Mouse (Mus musculus) left cerebral cortex, adult 8-10 months (tissue): ENCODE data around the gene Il1r1. TPM values are rescaled to one million over a fixed set of nuclear protein-coding genes. Genes with fewer than 3 reads are reported as not detected.
A peak's percentile ranks its signal among the peaks of the same experiment; 100 is the strongest.

Experiments used
- DNase-seq, 2 experiments: peaks; one replicate each; pipeline ENCODE4 v3.0.0; 2022; ENCODE audit warnings: low spot score in 2 of 2
- total RNA-seq, 4 experiments: library from RNA; stranded (reverse); gene quantifications; 2 replicates each; pipeline ENCODE4 v1.2.4; 2022

Il1r1 gene
- total RNA-seq, 4 experiments from 2014 or later = 1.9 to 3.6 (median 2.6) TPM

DNA sequence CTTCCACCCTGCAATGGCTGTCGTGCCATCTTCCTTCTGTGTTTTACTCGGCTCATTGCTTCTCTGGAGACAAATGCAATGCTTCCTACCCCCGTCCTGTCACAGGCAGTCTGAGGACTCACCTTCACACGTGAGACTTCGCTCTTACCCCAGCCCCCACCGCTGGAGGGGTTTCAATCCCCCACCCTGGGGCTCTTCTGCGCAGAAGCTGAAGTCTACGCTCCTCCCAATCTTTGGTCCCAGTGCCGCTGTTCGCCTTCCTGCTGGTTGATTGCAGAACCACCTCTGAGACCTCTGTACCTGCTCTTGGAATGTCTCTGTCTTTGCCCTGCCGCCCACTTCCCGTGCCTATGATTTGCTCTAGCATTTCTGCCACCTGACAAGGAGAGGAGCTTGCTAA is 89.1 kb downstream of the Il1r1 start:
- no peak for DNase-seq

DNA sequence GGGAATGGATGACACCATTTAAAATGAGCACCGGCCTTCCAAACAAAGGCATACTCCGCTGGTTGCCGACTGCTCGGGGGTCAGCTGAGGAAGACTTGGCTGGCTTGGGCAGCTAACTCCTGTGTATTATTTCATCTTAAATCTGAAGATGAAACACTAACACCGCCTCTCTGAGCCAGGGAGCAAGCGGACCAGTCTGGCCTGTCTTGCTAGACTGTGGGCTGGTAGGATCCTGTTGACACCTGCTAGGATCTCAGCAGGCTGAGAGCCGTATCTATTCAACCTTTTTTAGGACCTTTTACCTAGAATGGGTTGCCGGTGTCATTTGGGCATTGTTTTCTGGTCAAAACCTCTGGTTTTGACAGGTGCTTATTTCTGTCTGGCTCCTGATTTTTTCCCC is 92.8 kb downstream of the Il1r1 start:
- DNase-seq = no peak

DNA sequence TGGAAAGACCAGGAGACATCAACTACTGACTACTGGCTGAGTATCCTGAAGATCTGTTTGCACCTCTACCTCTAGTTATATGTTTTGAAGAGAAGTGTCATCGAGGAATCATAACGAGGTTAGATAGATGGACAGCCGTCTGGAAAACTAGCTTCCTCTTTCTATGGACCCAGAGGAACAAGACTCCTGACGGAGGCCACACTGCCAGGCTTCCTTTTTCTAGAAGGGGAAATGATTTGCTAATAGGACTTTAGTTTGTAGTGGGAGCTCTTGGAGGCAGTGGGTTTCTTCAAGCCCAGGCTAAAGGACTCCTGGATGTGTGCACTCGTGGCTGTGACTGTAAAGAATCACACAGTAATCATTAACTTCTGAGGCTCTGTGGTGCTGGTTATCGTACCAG is 96.9 kb downstream of the Il1r1 start:
- DNase-seq = no peak

DNA sequence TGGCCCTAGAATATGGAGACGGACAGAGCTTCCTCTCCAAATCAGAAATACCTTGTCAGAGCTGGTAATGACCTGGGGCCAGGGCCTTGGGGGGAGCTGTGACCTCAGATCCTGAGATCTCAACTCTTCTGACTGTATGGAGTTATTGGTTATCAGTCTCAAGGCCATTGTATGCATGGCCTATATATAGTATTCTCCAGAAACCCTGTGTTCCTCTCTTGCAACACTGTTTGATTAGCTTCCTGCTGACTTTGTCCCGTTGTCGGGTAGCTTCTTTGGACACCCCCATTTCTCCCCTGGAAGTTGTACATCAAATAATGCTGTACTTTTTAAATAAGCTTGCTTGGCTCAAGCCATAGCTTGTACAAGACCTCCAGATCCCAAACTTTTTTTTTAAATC is 97.7 kb downstream of the Il1r1 start:
- DNase-seq = no peak

DNA sequence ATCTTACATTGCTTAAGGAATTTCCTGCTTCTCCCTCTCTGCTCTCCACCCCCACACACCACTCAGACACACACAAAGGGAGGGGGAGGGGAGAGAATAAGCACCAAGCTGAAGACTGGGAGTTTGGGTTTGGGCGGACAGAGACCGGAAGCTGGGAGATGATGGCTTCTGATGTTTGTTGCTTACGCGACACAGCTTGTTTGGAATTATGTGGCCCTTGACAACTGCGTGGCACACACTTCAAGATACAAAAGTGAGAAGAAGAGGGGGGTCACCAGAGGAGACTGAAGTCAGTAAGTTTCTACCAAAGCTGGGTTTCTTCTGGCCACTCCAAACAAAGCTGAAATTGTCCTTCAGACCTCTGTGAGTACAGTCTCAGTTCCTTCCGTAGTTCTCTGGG is 99.6 kb downstream of the Il1r1 start, which contains the start of gene Il1rl2:
TSS of gene Il1rl2 (plus strand) at position 154 of the 400 bp plus-strand sequence.
- peak in 1 of 2 experiments; percentile 13 for DNase-seq

DNA sequence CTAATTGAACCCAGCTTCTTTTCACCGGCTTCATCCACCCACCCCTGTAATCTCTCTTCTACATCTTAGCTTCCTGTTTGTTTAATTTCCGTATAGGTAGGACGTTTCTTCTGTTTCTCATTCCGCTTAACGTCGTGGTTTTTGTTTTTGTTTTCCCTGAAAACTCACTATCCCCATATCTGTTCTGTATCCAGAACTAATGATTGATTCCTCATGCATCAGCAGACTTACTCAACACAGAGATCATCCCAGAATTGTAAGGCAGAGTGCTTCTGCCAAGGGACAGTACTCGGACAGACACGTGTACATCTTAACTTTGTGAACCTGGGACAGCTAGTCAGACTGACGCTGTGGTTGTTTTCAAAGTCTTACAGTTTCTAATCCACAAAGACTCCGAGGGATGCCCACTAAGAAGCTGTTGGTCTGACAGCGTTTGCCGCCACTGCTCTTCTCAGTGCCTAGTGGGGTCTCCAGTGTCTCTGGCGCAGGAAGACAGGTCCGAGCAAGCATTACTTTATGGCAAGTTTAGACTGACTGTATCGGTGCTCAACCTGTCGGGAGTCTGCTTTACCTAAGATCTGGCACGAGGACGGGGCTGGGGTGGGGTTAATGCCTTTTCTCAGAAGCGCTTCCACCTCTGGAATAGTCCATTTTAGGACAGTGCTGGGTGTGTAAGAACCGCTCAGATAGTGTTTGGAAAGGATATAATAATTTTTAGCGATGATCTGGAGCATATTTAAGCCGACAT is 100.2 kb downstream of the Il1r1 start:
- no peak for DNase-seq

DNA sequence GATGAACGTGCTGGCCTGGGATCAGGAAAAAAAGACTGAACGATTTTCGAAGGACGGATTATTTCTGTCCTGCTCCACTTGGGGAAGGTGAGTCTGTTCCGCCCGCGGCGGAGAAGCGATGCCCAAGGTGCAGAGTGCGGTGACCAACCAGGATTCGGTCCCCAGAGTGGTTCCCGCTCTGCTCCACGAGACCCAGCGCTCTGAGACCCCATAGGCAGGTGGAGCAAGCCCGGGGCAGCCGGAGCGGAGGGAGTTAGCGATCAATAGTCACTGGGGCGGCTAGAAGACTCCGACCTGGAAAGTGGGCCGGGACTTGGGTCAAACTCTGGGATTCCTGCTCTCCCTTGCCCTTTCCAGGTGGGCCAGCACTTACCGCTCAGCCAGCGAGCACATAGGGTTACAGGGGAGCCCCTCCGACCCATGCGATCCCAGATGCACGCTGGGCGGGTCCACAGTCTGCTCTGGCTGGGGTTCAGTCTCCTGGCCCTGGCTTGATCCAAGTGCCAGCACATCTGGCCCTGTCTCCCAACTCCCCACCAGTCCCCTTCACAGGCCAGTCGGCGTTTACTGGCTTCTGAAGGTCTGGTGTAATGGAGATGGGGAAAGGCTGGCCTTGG is 100.9 kb downstream of the Il1r1 start:
- DNase-seq = no peak

DNA sequence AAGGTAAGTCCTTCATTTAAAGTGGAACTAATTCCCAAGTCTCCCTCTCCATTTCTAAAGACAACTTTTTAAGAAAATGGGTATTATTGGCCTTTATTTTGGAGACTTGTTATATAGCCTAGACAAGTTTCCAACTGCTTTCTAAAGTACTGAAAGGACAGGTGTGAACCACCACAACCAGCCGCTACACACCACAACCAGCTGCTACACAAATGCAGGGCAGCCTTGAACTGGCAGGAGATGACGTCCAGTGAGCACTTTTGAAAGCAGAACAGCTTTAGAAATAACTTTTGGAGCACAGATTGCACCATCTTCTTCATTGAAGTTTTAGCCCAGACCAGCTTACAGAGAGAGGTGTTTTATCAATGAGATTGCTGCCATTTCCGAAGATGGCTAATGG is 102.7 kb downstream of the Il1r1 start:
- no peak for DNase-seq

DNA sequence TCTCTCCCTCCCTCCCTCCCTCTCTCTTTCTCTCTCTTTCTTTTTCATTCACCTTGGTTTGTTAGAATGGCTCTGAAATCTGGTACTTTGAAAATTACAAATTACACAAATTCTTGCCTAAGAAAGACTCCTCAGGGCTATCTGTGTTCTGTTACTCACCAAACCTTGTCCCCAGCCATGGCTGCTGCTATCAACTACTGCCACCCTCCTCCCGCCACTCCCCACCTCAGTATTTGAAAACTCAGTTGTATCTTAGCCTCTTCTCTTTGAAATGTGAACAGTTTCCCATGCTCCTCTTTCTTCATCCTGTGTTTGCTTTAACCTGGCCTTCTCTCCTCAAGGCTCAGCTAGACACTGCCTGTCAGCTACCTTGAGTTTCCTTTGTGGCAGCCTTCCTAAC is 104.6 kb downstream of the Il1r1 start:
- no peak for DNase-seq

DNA sequence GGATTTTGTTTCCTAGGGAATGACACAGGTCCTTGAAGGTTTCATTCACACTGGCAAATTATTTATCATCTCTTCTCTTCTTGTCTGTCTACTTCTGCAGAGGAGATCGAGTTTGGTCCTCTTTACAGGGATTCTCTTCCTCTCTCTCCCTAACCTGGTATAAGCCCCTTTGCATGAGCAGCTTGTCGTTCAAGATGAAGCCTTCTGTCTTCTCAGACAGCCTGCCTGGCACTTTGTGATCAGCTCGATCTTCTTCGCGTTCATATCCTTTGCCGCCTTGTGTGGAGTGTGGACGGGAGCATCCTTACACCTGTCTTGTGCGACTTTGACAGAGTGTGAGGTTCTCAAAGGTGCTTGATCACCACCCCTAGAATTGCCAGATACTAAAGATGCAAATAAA is 105.3 kb downstream of the Il1r1 start:
- DNase-seq = no peak

DNA sequence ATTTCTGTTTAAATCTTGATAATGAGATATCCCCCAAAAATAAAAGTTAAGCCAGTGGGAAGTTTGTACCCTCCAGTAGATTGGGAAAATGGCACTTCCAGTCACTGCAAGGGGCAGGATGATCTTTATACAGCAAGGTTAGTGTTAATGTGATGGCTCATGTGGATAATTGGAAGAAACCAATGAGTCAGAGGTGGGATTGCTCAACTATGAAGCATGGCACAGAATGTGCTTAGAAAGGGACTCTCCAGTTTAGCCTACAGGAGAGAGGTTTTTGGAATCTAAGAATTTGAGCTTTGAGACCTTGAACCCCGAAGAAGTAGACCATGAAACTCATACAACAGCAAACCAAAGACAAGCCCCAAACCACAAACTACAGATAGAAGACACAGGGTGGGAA is 114.5 kb downstream of the Il1r1 start:
- no peak for DNase-seq

DNA sequence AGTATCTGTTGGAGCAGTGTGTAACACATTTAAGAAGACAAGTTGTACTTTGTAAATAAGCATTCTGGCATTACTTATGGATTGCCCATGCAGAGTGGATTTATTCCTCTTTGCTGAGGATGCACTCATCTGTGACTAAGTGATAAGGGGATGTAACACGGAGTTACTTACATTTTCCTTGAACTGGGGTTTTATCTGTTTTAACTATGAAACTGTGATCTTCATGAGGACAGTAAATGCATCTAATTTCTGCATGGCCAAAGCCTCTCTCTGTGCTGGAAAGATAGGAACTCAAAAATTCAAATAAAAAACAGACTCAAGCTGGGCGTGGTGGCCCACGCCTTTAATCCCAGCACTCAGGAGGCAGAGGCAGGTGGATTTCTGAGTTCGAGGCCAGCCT is 115.2 kb downstream of the Il1r1 start:
- DNase-seq = no peak

DNA sequence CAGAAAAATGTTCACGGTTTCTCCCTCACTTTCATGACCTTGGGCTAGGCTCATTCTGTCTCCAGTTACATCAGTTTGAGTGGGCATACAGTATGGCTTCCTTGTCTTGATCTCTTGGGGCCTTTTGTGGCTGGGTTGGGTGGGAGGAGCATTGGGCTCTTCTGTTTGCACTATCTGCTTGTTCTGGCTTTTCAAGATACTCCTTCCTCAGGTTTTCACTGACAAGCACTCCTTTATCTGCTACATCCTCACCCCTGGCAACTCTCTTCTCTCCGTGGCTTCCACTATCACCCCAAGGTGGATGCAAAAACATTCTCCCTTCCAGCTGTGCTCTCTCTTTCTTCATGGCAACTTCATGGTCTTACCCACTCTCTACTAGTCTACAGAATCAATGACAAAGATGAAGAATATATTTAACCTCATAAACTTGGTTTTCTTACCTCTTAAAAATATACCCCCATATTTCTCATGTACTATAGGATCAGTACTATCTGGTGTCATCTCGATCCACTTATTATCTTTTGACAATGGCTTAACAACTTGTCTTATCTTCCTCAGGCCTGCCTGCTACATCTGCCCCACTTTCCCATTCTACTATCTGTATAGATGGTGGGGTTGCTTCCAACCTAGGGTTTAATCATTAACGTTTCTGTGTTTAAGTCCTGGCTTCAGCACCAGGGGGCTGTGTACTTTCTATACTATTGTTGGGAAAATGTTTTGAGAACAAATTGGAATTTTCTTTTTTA is 127.5 kb downstream of the Il1r1 start:
- DNase-seq = no peak

DNA sequence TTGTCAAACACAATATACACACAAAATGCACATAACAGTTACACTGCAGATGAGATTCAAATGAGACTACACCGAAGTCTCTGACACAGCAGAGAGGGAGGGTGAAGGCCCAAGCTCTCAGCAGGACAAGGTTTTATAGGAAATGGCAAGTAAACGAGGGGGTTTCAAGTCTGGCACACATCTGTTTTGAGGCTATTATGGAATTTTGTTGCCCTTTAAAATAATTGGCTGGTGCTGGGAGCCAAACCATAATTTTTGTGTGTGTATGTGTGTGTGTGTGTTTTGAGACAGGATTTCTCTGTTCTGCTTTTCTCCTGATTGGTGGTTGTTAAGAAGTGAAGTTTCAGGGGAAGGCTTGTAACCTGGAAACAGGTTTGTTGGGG is 128.0 kb downstream of the Il1r1 start:
- DNase-seq = no peak

DNA sequence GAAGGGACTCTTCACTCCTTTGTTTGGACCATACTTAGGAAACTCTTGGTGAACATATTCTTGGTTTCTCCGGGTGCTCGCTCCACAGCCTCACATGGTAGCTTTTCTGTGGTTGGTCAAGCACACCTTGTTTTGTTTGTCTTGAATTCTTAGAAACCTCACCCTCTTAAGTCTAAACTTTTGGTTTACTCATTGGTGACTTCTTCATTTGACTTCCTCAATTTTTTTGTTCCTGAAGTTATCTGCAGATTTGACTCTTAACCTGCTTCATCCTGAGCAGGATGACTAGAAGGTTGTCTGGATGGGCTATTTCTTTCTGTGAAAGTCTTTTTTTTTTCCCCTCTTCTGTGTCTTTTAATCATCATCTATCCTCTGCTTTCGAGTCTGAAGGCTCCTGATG is 129.8 kb downstream of the Il1r1 start:
- DNase-seq = no peak

DNA sequence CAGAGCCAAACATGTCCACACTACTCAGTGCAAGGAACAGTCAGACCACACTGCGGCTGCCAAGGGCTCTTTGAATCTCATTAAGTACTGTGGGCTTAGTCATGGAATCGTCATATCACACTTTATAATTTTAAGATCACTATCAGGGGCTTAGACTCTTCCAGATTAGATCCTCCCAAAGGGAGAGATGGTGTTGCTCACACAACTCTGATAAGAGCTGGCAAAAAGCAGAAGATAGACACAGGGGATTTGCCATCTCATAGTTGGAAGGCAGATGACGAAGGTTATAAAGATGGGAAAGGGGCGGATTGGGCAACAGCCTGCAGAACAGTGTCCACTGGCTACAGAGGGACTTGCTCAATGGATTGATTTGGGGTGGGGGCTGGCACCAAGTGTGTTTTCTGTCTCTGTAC is 130.6 kb downstream of the Il1r1 start:
- DNase-seq = no peak

DNA sequence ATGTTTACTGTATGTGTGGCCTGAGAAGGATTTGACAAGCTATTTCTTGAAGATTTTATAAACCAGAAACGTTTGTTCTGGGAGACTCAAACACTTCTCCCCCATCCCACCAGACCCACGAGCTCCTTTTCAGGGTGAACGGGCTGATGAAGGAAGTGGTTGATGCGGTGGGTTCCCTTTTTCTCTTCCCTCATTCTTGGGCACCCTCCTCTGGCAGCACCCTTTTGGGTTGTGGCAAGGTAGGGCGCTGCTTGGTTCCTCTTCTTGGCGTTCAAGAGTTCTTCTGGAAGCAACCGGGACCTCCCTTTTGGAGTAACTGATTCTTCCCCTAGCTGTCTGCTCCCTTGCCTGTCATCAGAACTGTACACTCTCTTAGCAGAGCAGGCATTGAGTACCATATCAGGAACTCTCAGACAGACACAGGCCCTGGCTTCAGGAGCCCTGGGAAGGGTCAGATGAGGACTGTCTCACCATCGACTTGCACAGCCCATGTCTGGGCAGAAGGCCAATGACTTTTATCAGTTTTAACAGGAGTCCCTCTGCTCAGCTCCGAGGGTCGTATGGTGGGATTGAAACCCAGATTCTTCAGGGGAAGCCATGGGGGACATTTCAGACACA is 131.1 kb downstream of the Il1r1 start:
- no peak for DNase-seq

DNA sequence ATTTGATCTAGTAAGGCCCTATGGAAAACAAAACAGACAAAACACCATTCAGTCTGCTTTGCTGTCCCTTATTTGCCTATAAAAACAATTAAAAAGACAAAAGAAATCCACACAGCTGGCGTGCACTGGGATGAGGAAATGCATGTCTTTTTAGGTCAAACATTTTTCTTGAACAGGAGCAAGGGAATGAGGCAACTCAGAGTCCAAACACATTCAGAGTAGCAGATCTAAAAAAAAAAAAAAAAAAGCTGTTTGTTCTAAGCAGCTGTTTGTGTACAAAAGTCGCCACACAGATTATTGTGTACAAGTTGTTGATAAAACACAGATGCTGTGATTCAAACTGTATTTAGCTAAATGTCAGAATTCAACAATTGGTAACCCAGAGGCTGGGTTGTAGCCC is 133.0 kb downstream of the Il1r1 start:
- no peak for DNase-seq

DNA sequence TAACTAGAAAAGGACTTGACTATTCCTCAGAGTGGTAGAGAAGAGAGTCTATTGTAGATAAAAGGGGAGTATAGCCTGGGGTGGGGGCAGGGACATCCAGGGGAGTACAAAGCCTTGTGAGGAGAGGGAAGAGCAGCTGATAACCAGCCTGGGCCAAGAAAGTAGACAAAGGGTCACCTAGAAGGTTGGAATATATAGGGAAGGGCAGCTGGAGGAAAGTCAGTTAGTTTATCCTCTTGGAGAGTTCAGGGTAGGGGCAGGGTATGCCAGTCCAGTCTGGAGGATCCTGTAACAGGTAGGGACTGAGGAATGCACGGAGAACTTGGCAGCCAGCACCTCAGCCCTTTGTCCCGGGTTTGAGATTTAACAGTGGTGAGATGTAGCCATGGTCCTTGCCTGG is 133.5 kb downstream of the Il1r1 start:
- no peak for DNase-seq

DNA sequence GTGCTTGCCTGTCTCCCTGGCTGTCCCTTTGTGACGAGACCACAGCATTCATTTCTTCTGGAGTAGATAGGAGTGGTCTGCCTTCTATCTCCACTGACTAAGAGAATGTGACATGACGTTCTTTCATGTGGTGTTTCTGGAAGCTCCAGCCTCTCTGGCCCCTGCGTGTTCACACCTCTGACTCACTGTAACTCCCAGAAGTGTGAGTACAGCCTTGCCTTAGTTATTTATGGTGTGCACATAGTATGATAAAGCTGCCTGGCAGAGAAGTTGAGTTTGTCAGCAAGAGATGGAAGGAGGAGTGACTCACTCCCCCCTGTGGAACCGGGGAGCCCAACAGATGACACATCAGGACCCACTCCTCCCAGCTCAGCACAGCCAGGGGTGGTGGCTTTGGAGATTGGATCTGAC is 133.9 kb downstream of the Il1r1 start:
- DNase-seq = peak in 1 of 2 experiments; percentile 70

DNA sequence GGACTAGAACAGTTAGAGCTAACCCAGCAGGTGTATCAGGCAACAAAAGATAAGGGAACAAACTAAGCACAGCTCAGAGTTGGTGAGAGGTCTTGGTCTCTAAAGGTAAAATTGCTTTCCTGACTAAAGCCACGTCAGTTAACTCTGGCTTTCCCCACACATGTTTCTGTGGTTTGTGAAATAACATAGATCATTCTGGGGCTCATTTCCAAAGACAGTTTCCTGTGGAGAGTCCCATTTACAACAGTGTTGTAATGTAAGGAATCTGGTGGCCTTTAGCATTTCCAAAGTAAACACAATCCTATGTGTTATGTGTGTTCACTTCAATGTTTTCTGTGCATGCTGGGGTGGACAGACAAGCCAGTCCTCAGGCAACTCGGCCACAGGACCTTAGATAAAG is 134.9 kb downstream of the Il1r1 start:
- no peak for DNase-seq

DNA sequence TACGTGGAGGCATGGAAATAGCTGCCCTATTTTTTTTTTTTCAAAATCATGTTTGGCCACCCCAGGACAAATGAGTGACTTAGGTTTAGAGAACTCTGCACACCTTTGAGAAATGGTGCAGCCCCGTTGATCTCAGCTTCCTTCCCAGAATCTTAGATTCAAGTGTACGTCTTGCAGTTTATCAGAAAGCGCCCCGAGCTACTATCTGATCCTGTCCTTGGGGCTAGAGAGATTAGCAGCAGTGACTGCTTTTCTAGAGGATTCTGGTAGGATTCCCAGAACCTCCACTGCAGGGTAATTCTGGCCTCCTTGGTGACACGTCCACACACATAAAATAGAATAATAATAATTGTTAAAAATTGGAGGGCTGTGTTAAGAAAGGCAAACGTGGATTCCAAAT is 136.1 kb downstream of the Il1r1 start:
- no peak for DNase-seq
